Mouse (Mus musculus): ENCODE data around the gene Gtf2a1l.

DNA sequence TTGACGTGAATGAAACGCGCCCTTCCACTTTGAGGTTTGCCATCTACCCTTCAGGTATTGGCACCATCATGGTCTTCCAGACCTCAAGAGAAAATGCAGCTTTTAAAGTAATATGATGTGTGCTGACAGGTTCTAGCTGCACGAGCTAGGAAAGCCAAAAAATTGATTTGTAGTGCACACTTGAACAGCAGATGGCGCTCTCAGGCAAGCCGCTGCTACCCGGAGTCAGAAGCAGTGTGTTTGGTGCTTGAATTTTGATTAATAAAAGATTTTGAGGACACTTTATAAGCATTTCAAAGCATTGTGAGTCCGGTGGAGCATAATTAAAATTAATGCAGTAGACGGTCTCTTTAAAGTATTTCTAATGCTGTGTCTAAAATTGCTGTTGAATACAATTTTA is 16.4 kb upstream of the Gtf2a1l start:
- TF ChIP-seq CTCF (IDR thresholded peaks at IDR 0.05; ENCODE audit: low read depth, low read length) (peak; percentile 89), EP300 (IDR thresholded peaks at IDR 0.05; ENCODE audit: insufficient read depth, low read depth, low read length) (no peak)

Measured in ES-Bruce4 (cell line).